Mouse (Mus musculus): ENCODE results near the gene A630023A22Rik. TPM values are rescaled to one million over a fixed set of nuclear protein-coding genes. Genes with fewer than 3 reads are reported as not detected.
A peak's percentile ranks its signal among the peaks of the same experiment; 100 is the strongest.

A630023A22Rik gene
- total RNA-seq (2021): not detected
- long read RNA-seq, experiment 1: 0 reads
- long read RNA-seq, experiment 2: 0 reads

GRCm38 (mm10) chr14:34102601-34103000 lies at the start of gene A630023A22Rik:
TSS of gene A630023A22Rik (minus strand) at chr14:34102754.
- no peak for DNase-seq

DNA sequence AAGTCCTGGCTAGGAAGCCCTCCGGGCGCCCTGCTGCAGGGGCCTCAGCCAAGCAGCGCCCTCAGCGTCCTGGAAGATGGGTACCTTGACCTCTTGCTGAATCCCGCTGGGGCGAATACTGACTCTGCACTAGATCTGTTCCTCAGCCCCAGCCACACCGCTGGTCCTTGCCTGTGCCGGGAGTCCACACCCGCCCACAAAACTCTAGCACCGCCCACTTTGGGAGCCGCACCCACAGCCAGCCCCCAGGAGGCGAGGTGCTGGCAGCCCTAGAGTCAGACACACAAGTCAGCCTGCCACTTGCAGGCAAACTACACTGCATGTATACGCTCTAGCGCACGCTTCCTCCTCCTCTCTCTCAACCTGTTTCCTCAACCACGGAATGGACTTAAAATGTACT lies 49.8 kb upstream of the A630023A22Rik start, which contains the start of gene Npy4r:
Npy4r (minus strand) TSS at position 148 of the 400 bp plus-strand sequence.
- peak; percentile 76 to 83 for DNase-seq

DNA sequence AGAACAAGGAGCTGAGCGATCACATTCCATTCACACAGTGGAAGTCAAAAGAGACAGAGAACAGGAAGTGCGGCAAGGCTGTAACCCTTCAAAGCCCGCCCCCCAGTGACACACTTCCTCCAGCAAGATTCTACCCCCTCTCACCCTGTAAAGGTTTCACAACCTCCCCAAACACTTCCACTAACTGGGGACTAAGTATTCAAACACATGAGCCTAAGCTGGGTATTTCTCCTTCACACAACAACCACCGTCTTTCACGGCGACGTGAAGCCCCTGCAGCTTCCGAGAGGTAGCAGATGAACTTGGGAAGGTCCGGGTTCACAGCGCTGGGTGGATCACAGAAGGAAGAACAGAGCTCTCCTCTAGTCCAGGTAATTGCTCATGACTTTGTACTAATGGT lies 40.4 kb upstream of the A630023A22Rik start:
- DNase-seq: no peak

GRCm38 (mm10) chr14:34142316-34142715 lies 39.8 kb upstream of the A630023A22Rik start:
- no peak for DNase-seq

DNA sequence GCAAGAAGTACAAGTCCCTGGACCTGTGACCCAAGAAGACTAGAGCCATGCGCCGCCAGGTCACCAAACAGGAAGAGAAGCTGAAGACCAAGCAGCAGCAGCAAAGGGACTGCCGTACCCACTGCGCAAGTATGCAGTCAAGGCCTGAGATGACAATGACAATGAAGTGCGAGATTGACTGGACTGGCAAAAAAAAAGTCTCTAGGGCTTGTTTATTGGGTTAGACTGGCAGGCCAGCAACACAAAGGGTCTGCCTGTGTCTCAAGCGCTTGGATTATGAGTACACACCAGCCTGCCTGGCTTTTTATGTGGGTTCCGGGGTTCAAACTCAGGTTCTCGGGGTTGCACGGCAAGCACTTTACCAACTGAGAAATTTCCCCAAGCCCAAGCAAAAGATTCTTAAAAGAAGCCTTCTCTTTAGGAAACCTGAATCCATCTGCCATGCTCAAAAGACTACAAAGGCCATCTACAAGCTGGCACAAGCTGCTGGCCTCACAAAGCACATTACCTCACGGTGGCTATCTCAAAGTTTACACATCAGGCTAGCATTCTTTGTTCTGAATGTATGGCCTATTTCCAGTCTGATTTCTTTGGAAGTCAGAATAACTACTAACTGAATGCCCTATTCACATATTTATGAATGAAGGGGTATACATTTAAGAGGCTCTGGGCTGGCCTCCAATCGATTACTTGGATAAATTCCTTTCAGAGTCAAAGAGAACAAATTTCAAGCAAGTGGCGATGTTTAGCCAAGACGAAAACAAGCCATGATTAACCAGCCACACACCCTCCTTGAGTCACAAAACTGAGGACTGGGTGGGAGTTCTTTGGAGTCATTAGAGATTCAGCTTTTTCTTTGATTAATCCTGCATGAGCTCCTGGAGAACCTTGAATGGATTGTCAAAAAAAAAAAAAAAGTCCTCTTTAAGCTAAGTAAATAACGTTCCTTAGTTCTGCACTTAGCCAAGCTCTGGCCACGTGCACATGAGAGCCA lies 37.4 kb upstream of the A630023A22Rik start:
- DNase-seq: no peak

- DNase-seq: peak; percentile 18 to 40
Observed at GRCm38 (mm10) chr14:34135391-34135790, 32.8 kb upstream of the A630023A22Rik start.

DNA sequence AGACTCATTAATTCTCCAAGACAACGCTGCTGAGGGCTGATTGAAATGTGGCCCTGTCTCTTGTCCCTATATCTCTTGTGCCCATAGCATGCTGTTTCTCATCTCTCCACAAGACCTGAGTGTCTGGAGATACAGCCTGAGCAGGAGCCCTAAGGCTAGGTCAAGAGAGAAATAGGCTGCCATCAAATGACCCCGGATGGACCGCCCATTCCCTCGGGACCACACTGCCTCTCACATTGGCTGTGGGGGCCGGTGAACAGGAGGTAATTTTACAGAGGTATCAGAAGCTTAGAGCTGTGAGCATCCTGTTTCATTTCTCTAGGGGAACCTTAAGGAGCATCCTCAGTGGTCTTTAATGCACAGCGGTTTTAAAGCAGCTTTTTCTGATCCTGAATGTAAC lies 28.7 kb upstream of the A630023A22Rik start:
- no peak for DNase-seq

DNA sequence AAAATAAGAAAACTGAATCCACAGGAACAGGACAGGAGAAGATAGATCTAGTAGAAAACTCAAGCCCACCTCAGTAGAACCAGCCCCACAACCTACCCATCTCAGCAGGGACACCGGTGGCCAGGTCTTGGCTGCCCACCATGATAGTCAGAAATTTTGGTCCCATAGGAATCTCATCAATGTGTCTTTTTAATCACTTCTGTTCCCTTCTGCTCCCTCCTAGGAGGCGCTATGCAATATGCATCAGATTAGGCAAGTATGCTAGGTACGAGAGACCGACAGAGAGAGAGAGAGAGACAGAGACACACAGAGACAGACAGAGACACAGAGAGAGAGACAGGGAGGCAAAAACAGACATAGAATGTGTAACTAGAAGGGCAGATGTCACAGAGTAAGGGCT lies 19.1 kb upstream of the A630023A22Rik start:
- no peak for DNase-seq

DNA sequence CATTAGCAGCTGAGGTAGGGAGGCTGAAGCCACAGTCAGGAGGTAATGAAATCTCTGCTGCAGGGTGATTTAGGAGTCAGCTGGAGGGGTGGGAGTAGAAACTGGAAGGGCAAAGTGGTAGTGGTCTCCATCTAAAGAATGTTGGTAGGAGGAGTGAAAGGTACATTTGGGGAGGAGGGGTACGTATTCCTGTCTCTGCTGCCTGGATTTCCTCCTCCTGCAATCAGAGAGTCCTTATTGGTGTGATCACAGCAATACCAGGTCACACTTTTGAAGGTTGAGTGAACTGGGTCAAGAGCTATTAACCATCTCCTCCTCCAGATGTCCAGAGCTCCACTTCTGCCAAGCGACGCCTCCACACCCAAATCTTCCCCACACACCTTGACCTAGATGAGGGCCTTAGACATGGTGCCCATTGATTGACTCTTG lies 18.4 kb upstream of the A630023A22Rik start:
- DNase-seq: no peak

- no peak for DNase-seq
Observed at GRCm38 (mm10) chr14:34120016-34120910, 17.7 kb upstream of the A630023A22Rik start.

DNA sequence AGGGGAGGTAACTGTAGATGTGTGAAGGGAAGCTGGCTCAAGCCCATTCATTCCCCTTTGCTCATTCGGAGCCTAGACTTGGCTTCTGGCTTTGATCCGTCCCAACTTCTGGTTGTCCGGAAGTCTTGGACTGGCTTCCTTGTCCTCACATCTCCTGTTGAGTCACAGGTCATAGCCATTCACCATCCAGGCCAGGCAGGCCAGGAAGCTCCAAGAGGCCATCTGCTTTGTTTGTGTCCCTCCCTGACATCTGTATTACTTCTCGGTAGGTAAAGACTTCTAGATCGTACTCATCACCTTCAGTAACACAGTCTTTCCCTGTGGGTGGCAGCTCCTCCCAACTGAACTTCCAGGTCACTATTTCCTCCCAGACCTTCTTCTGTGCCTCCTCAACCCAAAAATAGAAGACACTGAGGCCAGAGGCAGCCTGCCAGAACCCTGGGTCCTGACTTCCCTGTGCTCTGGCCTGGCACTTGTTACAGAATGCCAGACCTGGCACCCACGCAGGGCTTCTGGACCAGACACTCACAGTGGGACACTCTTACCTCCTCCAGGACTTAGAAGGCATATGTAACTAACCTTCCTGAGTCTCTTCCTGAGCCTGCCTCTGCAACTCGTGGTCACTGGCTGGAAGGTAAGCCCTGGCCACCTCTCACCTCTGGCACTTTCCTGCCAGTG lies 16.6 kb upstream of the A630023A22Rik start:
- peak; percentile 14 to 17 for DNase-seq

DNA sequence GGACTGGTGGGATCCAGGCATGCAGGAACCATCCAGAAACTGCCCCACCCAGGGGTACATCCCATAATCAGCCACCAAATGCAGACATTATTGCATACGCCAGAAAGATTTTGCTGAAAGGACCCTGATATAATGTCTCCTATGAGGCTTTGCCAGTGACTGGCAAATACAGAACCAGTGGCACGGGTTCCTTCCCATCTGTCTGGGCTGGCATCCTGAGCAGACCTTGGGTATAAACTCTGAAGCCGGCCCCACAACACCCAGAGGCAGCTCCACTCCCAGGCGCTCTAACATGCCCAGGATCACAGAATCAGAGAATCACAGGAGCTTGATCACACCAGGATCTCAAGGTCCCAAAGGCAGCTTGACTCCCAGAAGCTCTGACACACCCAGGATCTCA lies 11.8 kb upstream of the A630023A22Rik start:
- no peak for DNase-seq

GRCm38 (mm10) chr14:34107594-34107993 lies 5.0 kb upstream of the A630023A22Rik start:
- no peak for DNase-seq

- peak; percentile 69 to 77 for DNase-seq
Observed at GRCm38 (mm10) chr14:34106389-34107062, 4.0 kb upstream of the A630023A22Rik start.

DNA sequence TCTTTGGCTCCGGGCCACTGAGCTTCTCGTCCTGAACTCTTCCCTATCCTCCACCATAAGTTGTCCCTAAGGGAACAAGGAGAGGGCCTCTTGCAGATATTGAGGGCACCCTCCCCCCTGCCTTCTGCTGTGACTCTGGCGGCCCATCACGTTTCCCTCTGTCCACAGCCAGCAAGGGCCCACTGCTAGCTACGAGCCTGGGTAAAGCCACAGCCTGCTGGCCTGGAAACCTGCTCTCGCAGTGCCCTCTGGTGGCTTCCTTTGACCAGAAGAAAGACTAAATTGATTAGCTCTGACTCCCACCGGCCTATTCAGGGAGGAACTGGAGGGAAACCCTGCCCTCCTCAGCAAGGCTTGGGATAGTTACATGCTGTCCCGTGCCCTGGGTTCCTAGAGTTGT lies 2.3 kb upstream of the A630023A22Rik start:
- peak; percentile 76 to 82 for DNase-seq

- DNase-seq: no peak
Observed at GRCm38 (mm10) chr14:34103855-34104254, 1.3 kb upstream of the A630023A22Rik start.

DNA sequence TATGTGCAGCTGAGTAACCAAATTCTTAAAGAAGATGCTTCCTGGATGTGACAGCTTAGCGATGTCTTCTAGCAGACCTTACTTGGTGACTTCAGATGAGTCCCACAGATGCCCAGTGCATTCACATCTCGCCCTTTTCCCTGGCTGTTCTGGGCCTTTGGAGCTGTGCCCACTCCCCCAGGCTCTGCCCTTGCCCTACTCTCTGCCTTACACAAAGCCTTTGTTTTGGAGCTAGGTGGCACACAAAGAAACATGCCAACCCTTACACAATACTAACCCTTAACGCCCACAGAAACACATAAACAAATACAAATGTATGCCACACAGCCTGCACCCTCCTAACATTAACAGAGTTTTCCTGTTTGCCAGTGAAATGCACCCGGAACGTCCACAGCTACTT lies 6.4 kb downstream of the A630023A22Rik start:
- DNase-seq: no peak

GRCm38 (mm10) chr14:34092856-34093255 lies 9.7 kb downstream of the A630023A22Rik start:
- no peak for DNase-seq

GRCm38 (mm10) chr14:34091475-34091874 lies 11.1 kb downstream of the A630023A22Rik start:
- no peak for DNase-seq

DNA sequence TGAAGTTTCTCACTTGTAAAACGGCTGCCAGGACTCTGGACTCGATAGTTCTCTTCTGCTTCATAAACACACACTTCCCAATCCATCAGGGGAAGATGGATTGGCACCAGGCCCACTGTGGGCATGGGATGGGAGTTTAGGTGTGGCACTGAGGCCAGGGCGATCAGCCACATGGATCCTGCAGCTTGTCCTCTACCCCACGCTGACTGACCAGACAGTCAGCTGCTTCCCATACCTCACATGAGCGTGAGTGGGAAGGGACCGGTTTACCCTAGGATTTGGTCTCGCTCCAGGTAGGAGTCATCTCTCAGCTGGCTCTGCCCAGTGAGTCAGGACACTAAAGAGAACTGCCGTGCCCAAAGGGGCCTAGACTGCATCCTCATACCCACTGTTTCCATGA lies 12.8 kb downstream of the A630023A22Rik start:
- no peak for DNase-seq

DNA sequence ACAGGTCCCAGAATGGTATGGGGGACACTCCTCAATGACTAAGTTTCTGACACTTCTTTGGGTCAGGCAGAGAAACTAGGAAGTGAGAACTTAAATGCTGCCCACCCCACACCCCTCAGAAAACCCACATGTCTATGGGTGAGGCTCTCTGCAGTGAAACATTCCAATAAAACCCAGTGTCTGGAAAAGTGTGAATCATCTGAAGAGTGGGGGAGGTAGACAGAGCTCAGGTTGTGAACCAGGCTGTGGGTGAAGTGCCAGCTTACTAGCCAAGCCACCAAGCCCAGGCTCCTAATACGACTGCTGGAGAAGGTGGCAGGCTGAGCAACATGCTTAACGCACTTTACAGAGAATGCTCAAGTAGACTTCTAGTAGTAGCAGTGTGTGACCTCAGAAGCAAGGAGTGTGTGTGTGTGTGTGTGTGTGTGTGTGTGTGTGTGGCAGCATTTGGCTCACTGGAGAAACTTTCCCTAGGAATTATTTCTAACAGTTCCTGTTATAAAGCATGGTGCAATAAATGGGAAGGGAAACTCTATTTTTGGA lies 14.6 kb downstream of the A630023A22Rik start:
- no peak for DNase-seq
